Mouse (Mus musculus) spleen, postnatal 14 days (tissue): ENCODE data around the gene Ebf1.

Experiments used
- DNase-seq, 2 experiments: peaks; one replicate each; pipeline ENCODE4 v3.0.0; 2021 to 2022; ENCODE audit warnings: low spot score in 2 of 2

Ebf1 gene

DNA sequence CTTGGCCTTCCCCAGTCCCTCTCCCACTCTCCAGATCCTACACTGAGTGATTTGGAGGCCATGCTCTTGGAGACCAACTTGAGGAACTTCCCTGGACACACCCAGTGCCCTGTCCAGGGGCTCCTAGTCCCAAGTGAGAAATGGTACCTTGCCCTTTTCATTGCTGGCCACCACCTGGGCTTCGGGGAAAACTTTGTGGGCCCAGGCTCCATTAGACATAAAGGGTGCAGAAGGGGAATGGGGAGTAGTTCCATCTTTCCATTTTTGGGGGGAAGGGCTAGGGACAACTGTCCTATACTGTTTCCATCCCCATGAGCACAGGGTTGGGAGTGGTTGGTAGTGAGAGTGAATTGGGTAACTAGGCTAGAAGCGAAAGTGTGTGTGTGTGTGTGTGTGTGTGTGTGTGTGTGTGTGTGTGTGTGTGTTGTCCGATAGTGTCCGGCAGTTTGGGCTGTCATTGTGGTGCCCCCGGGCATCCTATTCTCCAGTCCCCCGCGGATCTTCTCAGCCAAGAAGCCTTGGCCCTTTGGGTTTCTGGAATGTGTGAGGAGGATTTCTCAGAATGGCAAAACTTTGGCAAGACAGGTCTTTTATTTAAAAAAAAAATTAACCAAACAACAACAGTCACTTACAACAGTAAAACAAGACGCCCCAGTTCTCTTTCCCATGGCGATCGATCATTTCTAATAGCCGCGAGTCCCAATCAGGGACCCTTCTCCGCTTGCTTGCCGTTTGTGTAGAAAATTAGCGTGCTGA is 2.2 kb downstream of the Ebf1 start:
- DNase-seq: no peak

DNA sequence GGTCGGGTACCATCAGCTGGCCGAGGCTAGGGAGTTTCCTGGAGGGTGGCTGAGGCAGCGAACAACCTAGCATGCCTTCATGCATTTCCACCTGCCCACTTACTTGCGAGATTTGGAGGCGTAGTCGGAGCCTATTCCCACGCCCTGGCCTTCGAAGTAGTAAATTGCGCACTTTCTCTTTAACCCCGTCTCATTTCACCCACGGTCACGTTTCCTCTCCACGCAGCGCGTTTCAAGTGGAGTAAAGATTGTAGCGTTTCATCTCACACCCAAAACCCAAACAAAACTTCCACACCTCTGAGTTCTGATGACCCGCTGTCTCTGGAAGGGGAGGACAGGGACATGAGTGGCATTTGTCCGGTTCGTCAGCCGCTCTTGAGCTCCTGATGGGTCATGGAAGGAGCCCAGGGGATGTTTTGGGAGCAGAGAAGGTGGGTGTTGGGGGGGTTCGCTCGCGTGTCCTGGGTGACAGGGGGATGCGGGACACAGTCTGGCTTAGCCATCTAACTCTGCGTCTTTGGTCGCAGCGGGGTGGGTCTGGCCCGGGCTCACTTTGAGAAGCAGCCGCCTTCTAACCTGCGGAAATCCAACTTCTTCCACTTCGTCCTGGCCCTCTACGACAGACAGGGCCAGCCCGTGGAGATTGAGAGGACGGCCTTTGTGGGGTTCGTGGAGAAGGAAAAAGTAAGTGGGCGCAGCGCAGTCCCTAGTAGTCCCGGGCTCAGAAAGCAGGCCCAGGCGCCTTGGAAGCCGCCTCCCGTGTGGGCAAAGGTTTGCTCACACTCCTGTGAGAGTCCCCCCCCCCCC is 3.0 kb downstream of the Ebf1 start:
- peak in 1 of 2 experiments; percentile 8 for DNase-seq

DNA sequence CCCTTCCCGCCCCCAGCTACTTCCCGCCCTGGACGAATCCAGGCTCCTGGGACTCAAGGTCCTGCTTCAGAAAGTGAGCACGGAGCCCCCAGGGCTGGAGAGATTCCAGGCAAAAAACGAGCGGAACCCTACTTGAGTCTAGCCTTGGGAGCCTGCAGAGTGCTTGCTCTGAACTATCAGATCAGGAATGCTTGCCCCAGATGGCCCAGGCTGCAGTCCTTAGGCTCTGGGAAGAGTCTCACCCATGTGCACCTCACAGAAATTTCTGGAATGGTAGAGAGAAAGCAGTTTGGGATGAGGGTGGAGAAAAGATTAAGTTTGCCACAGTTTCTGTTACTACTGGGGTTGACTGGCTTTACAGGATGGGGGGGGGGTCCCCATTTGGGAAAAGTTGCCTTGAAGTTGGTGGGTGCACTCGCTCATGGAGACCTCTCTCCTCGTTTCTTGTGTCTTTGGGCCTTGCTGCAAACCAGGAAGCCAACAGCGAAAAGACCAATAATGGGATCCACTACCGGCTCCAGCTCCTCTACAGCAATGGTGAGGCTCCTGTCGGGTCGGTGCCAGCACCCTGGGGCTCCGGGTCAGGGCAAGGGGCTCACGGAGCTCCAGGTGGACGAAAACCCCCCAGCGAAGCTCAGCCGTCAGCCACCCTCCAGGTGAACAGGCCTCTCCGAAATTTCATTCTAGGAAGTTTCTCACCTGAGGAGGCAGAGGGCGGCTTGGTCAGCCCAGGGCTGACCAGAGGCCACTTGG is 3.8 kb downstream of the Ebf1 start:
- no peak for DNase-seq

DNA sequence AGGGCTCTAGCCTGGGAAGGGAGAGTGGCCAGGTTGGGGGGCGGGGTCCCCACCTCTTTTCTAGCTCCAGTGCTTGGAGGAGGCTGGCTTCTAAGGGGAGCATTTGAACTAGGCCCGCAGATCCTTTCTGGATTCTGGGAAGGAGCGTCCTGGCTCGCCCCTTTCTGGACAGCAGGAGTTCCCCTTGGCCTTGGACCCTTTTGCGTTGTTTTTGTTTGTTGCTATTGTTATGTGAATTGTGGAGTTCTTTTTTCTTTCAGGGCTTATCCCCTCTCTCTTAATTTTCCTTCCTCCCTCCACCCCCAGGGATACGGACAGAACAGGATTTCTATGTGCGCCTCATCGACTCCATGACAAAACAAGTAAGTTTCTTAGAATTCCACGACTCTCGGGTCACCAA is 4.5 kb downstream of the Ebf1 start:
- DNase-seq: no peak

DNA sequence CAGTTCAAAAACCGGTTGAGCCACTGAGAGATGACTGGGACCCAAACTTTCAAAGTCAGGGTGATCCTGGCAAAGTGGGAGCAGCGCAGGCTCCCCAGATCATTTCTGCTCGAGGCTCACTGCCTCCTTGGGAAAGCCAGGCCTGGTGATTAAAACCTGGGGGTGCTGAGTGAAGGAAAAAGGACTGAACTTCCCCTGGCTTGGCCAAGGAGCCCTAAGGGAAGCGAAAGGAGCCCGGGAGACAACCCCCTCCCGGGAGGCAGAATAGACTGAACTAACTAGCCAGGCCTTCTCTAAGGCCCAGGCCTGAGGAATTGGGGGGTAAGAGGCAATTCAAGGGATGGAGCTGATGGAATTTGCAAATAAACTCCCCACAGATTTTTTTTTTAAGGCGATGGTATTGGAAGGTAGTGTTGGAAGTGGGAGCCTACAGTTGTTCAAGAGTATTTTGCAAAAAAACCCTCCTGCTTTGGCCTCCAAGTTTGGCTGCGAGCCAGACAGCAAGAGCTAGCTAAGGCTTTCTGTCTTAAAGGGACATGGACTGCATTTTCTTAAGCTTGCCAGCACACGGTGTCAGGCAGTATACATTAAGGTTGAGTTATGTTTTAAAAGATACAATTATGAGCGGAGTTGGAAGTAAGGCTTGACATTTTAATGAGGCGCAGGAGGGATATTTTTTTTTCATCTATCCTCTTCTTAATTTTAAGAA is 5.1 kb downstream of the Ebf1 start:
- DNase-seq: no peak

GRCm38 (mm10) chr11:44624564-44624963 is 7.4 kb downstream of the Ebf1 start:
- no peak for DNase-seq

DNA sequence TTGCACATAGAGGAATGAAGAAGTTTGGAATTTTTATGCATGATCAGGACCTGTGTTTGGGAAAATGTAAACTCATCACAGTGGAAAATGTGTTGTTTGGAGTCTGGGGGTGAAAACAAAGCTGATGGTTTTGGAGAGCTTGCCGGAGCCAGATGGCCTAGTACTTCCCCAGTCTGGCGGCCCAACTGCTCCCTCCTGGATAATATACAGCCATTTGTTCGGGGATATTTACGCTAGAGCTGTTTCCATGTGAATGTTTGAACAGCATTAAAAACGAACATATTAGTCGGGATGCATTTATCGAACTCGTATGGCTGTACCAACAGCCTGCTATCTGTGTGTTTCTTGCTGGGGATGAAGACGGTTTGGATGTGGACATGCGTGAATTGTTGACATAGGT is 8.9 kb downstream of the Ebf1 start:
- DNase-seq: no peak

GRCm38 (mm10) chr11:44628412-44628811 is 11.3 kb downstream of the Ebf1 start:
- no peak for DNase-seq

- no peak for DNase-seq
These were observed 15.2 kb downstream of the Ebf1 start for GRCm38 (mm10) chr11:44632064-44632968.

GRCm38 (mm10) chr11:44633001-44633693 is 16.0 kb downstream of the Ebf1 start:
- no peak for DNase-seq

DNA sequence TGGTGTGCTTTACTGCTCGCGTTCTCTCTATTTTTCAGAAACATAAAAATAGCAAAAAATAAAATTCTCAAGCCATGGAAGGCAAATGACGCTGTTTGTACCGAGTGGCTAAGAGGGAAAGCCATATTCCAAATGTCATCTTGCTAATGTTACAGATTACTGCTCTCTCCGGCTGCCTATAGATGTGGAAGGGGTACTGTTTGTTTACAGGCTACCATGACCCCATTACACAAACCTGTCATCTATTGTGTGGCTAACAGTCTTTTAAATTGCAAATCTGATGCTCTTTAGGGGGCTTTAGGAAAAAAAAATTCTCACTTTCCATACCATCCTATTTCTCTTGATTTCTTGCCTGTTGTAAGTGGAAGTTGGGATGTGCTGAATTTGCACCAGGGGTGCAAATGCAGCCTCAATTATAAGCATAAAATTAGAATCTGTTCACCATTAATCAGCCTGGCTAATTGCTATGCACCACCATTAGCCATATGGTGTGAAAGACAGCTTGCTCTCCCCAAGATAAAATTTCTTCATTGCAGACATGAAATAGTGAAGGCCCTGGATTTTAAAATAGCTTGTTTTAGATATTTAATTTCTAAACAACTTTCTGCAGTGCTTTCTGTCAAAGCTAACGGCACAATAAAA is 17.6 kb downstream of the Ebf1 start:
- DNase-seq: no peak

GRCm38 (mm10) chr11:44636241-44636640 is 19.1 kb downstream of the Ebf1 start:
- no peak for DNase-seq

- no peak for DNase-seq
These were observed 21.2 kb downstream of the Ebf1 start for GRCm38 (mm10) chr11:44638193-44638754.

- no peak for DNase-seq
These were observed 24.4 kb downstream of the Ebf1 start for GRCm38 (mm10) chr11:44641496-44641895.

DNA sequence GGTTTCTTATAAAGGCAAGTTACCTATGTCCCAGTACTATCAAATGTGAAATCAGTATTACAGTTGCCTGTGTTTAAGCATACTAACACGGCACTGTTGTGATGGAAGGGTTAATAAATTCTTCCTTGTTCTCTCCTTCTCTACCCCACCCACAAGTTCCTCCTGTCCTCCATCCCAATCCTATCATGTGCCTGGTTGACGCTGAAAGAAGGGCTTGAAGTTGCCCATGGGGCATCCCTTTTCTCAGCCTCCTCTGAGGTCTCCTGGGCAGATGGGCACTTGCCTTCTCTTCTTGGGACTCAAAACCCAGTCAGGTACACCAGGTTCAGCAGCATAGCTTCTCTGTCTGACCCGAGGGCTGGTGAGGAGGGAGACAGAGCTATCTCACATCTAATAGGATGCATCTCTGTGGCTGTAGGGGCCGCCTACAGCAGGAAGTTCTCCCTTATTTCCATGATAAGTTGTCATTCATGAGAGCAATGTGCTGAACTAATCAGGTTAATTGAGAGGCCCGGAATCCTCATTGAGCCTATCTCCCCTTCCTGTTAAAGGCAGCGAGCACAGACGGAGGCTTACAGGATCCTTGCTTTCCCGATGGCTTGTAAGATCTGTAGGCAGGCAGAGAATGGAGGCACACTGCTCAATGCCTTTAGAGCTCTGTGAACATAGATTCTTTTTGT is 37.4 kb downstream of the Ebf1 start:
- DNase-seq: no peak

DNA sequence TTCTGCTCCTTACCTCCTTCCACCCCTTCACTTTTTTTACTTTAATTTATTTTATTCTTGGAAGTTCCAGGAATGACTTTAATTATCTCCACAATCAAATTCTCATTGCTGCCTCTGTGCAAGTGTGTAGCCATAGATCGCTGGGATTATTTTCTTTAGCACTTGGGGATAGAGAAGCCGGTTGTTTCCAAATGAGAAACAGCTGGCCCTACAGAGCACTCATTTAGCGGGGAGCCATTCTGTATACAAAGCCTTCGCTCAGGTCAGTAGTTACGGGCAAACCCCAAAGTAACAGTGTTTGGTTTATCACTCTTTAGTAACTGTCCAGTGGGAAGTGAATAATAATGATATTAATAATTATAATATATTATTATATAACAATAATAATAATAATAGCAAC is 38.4 kb downstream of the Ebf1 start:
- no peak for DNase-seq

DNA sequence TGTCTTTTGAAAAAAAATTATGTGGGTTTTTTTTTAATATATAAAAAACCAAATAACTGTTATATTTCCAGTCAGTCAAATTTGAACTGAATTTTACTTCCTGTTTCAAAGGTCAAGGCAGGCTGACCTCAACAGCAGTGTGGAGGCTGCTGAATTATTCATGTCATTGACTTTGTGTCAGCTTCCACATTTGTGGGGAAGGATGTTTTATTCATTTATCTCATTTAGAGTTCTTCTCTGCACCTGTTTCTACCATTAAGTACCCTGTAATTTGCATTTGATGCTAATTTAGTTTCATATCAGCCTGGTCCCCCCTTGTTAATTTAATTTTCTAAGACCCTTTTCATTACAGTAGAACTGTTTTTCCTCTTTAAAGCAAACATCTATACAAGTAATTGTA is 39.8 kb downstream of the Ebf1 start:
- no peak for DNase-seq

GRCm38 (mm10) chr11:44657833-44658395 is 40.8 kb downstream of the Ebf1 start:
- no peak for DNase-seq
